ENCODE assay signal across 14 mouse cellular contexts in the genomic region with DNA sequence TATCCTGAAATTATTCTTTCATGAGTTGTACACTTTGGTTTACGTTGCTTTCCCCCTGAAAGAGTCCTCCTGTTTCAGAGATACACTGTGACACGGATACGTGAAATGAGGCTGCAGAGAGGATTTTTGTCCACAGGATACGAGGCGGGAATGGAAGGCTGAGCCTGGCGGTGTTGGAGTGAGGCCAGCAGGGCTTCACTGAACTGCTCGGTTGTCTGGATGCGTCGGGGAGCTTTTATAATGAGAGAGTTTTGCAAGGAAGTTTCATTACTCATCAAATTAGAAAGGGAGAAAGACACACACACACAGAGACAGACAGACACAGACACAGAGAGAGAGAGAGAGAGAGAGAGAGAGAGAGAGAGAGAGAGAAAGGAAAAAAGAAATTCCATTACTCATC. TPM values are rescaled to one million over a fixed set of nuclear protein-coding genes. Genes with fewer than 3 reads are reported as not detected.
DNase-seq lines count a peak whose midpoint lies in the region; ATAC-seq and TF ChIP-seq lines count a peak whose summit lies in the region.
"Had no signal": no experiment of that assay in that cellular context is flagged by ENCODE, and none has a peak within 500 bp of the region (broad histone marks: within the 10 kb centered on the region; RNA-seq: fewer than 3 reads in every experiment).

No protein-coding gene starts in this region.

- H3K27me3 ChIP-seq in lung, embryonic 14.5 days (ENCODE audit: insufficient read depth, low read length), result no peaks in the 10 kb centered on the region
- H3K27me3 ChIP-seq: midbrain, embryonic 12.5 days had no signal

- H3K27ac ChIP-seq in lung, embryonic 14.5 days (ENCODE audit: low read depth), result peak overlapping the region; percentile 30; the same call in 1 of the 2 replicates
- H3K27ac ChIP-seq: heart, embryonic 10.5 days; midbrain, embryonic 12.5 days; neural tube, embryonic 12.5 days had no signal

- H3K9ac ChIP-seq in lung, embryonic 14.5 days, result no peak overlapping the region
- H3K9ac ChIP-seq: midbrain, embryonic 12.5 days; neural tube, embryonic 12.5 days had no signal

- no peaks in the 10 kb centered on the region for H3K4me1 ChIP-seq in lung, embryonic 14.5 days (ENCODE audit: insufficient read depth)
- H3K4me1 ChIP-seq: heart, embryonic 10.5 days; midbrain, embryonic 12.5 days; neural tube, embryonic 12.5 days had no signal

- 27% methylated on average over 9 of the region's 9 CpGs for WGBS in lung, embryonic 14.5 days

- no peaks in the 10 kb centered on the region for H3K36me3 ChIP-seq in lung, embryonic 14.5 days (ENCODE audit: insufficient read depth)
- H3K36me3 ChIP-seq: G1E; heart, embryonic 10.5 days; midbrain, embryonic 12.5 days; neural tube, embryonic 12.5 days had no signal

- no peak for TF ChIP-seq POLR2A in brain, embryonic 14.5 days (IDR thresholded peaks at IDR 0.05; ENCODE audit: borderline replicate concordance, extremely low read depth, insufficient read depth, insufficient read length, poor library complexity, severe bottlenecking)

- no peak for ATAC-seq in lung, embryonic 14.5 days (ENCODE audit: insufficient read depth)
- no peak for ATAC-seq in erythroblast, adult 5-6 weeks (replicated peaks; ENCODE audit: low FRiP score, poor library complexity, severe bottlenecking)

- H3K4me3 ChIP-seq in lung, embryonic 14.5 days (ENCODE audit: low read depth, low read length), result no peak overlapping the region
- H3K4me3 ChIP-seq: heart, embryonic 10.5 days; midbrain, embryonic 12.5 days; neural tube, embryonic 12.5 days had no signal

- peak; percentile 27 for DNase-seq in gastrocnemius, postnatal 10 days
- DNase-seq in gastrocnemius, postnatal 25 days, result no peak
- peak; percentile 79 for DNase-seq in lung, embryonic 14.5 days
- DNase-seq in lung, postnatal 36 days, result no peak
- DNase-seq in brain, embryonic 14.5 days (ENCODE audit: low read depth), result peak; percentile 77
- DNase-seq in cerebellum, postnatal 14 days, result peak; percentile 82 to 85
- DNase-seq: embryo, embryonic 11 days; kidney, adult 9 months had no signal

- no peak overlapping the region for H3K4me2 ChIP-seq in lung, embryonic 14.5 days
- H3K4me2 ChIP-seq: midbrain, embryonic 12.5 days; neural tube, embryonic 12.5 days had no signal

- H3K9me3 ChIP-seq in lung, embryonic 14.5 days (ENCODE audit: low read depth, low read length), result peaks cover 10% of the 10 kb centered on the region; the same call in 1 of the 2 replicates
- H3K9me3 ChIP-seq: heart, embryonic 10.5 days had no signal

- TF ChIP-seq CTCF in lung, embryonic 14.5 days (IDR thresholded peaks at IDR 0.05; ENCODE audit: low read depth), result no peak
- no peak for TF ChIP-seq CTCF in brain, embryonic 14.5 days (IDR thresholded peaks at IDR 0.05; ENCODE audit: borderline replicate concordance, extremely low read depth, insufficient read depth, insufficient read length)

RNA-seq across cellular contexts. Expression of gene Sdk2, which starts 13.8 kb away (rescaled TPM):
- total RNA-seq in gastrocnemius, postnatal 10 days (2021), result 10 to 100 TPM in 1 of 2 experiments, 1 to 10 TPM in 1; 5.5 to 10.1 TPM
- total RNA-seq in gastrocnemius, postnatal 25 days (2021), result 1 to 10 TPM in 1 of 2 experiments, under 1 TPM in 1; 0.75 to 1.4 TPM
- polyA plus RNA-seq in lung, embryonic 14.5 days (2014; fragmentation: Nextera tagmentation; extraction: Ambion mirVana), result 3.5 and 4.4 TPM in 2 replicates
- 2.1 and 6.7 TPM in 2 replicates for polyA plus RNA-seq in brain, embryonic 14.5 days (2012; rRNA removed)
- total RNA-seq in erythroblast, adult 5-6 weeks (2015; ENCODE audit: low replicate concordance), result not detected in 2 replicates
- total RNA-seq in erythroblast, adult 5-6 weeks (2017; ENCODE audit: low replicate concordance), result not detected in 2 replicates
- total RNA-seq: hematopoietic stem cell, adult 5-6 weeks had no signal
- polyA plus RNA-seq: G1E had no signal

Comparison
In these comparisons a context has a peak if more than half of its experiments do, and no peak if none do; other contexts are left out.
1. DNase-seq: peak in gastrocnemius, postnatal 10 days (single experiment), lung, embryonic 14.5 days (single experiment), brain, embryonic 14.5 days (single experiment) and cerebellum, postnatal 14 days (2 of 2); none in gastrocnemius, postnatal 25 days (single experiment) and lung, postnatal 36 days (single experiment).